Mouse (Mus musculus): Measurements from ENCODE around the gene Bsn.

Bsn gene

GRCm38 (mm10) chr9:108055661-108056237 lies 134.4 kb downstream of the Bsn start:
- DNase-seq (ENCODE audit: low read depth, low spot score): no peak

- DNase-seq (ENCODE audit: low read depth, low spot score): no peak
Measured at GRCm38 (mm10) chr9:108055061-108055460, 135.1 kb downstream of the Bsn start.

GRCm38 (mm10) chr9:108054331-108055040 lies 135.7 kb downstream of the Bsn start:
- no peak for DNase-seq (ENCODE audit: low read depth, low spot score)

- no peak for DNase-seq (ENCODE audit: low read depth, low spot score)
Measured at GRCm38 (mm10) chr9:108053665-108054225, 136.4 kb downstream of the Bsn start.

- peak; percentile 92 for DNase-seq (ENCODE audit: low read depth, low spot score)
Measured at GRCm38 (mm10) chr9:108052885-108053664, 137.1 kb downstream of the Bsn start, which contains the start of gene Amigo3. Gene Amigo3, plus strand, starts transcription at chr9:108053159.

- DNase-seq (ENCODE audit: low read depth, low spot score): no peak
Measured at GRCm38 (mm10) chr9:108052411-108052810, 137.8 kb downstream of the Bsn start.

- no peak for DNase-seq (ENCODE audit: low read depth, low spot score)
Measured at GRCm38 (mm10) chr9:108051931-108052220, 138.3 kb downstream of the Bsn start.

GRCm38 (mm10) chr9:108051184-108051930 lies 138.8 kb downstream of the Bsn start:
- DNase-seq (ENCODE audit: low read depth, low spot score): no peak

- DNase-seq (ENCODE audit: low read depth, low spot score): no peak
Measured at GRCm38 (mm10) chr9:108049561-108050251, 140.5 kb downstream of the Bsn start.

GRCm38 (mm10) chr9:108049016-108049455 lies 141.1 kb downstream of the Bsn start, which contains the start of gene Gmppb:
Gene Gmppb, plus strand, starts transcription at chr9:108049242.
- DNase-seq (ENCODE audit: low read depth, low spot score): peak; percentile 87

GRCm38 (mm10) chr9:108048566-108048955 lies 141.6 kb downstream of the Bsn start:
- DNase-seq (ENCODE audit: low read depth, low spot score): no peak

- no peak for DNase-seq (ENCODE audit: low read depth, low spot score)
Measured at GRCm38 (mm10) chr9:108047601-108048565, 142.3 kb downstream of the Bsn start.

- no peak for DNase-seq (ENCODE audit: low read depth, low spot score)
Measured at GRCm38 (mm10) chr9:108046582-108046981, 143.6 kb downstream of the Bsn start.

All from retina, postnatal 7 days (tissue).